Comparison of ENCODE assay signal across 9 mouse cellular contexts in genomic region chr4:155149941-155150275, GRCm38 (mm10).
A peak's percentile ranks its signal among the peaks of the same experiment; 100 is the strongest.
DNase-seq lines count a peak whose midpoint lies in the region; ATAC-seq lines count a peak whose summit lies in the region.
"Had no signal": no experiment of that assay in that cellular context is flagged by ENCODE, and none has a peak within 500 bp of the region (broad histone marks: within the 10 kb centered on the region; RNA-seq: fewer than 3 reads in every experiment).

No protein-coding gene starts in this region.

- H3K9me3 ChIP-seq in kidney, embryonic 14.5 days (ENCODE audit: control insufficient read depth, low read length): no peaks in the 10 kb centered on the region
- no peaks in the 10 kb centered on the region for H3K9me3 ChIP-seq in embryonic facial prominence, embryonic 10.5 days
- H3K9me3 ChIP-seq in hindbrain, embryonic 13.5 days: no peaks in the 10 kb centered on the region
- no peaks in the 10 kb centered on the region for H3K9me3 ChIP-seq in midbrain, embryonic 14.5 days (ENCODE audit: control insufficient read depth, low read length)

- H3K36me3 ChIP-seq in kidney, embryonic 14.5 days (ENCODE audit: control insufficient read depth, insufficient read depth, low read length): peaks cover 10% of the 10 kb centered on the region; the same call in 1 of the 2 replicates
- peaks cover 24% of the 10 kb centered on the region for H3K36me3 ChIP-seq in embryonic facial prominence, embryonic 10.5 days (replicated peaks)
- peaks cover 6% of the 10 kb centered on the region for H3K36me3 ChIP-seq in hindbrain, embryonic 13.5 days
- peaks cover 10% of the 10 kb centered on the region; the same call in 1 of the 2 replicates for H3K36me3 ChIP-seq in midbrain, embryonic 14.5 days (ENCODE audit: control insufficient read depth, insufficient read depth, low read length)

- peak overlapping the region; percentile 56 for H3K4me2 ChIP-seq in kidney, embryonic 14.5 days (replicated peaks; ENCODE audit: low read depth, low read length)
- H3K4me2 ChIP-seq in hindbrain, embryonic 13.5 days: peak overlapping the region; percentile 87; the same call in 1 of the 2 replicates
- H3K4me2 ChIP-seq in midbrain, embryonic 14.5 days (ENCODE audit: low read length): peak overlapping the region; percentile 80

- peak overlapping the region; percentile 53 for H3K27ac ChIP-seq in kidney, embryonic 14.5 days (ENCODE audit: low read depth, low read length)
- peak overlapping the region; percentile 89 for H3K27ac ChIP-seq in embryonic facial prominence, embryonic 10.5 days (replicated peaks)
- no peak overlapping the region for H3K27ac ChIP-seq in hindbrain, embryonic 13.5 days
- no peak overlapping the region for H3K27ac ChIP-seq in midbrain, embryonic 14.5 days (replicated peaks; ENCODE audit: low read depth, low read length)

- 42% methylated on average over 6 of the region's 6 CpGs for WGBS in kidney, embryonic 14.5 days
- 72% methylated on average over 6 of the region's 6 CpGs for WGBS in embryonic facial prominence, embryonic 10.5 days
- 70% methylated on average over 6 of the region's 6 CpGs for WGBS in hindbrain, embryonic 13.5 days
- 84% methylated on average over 6 of the region's 6 CpGs for WGBS in midbrain, embryonic 14.5 days

- DNase-seq in kidney, adult 18-20 months: no peak
- DNase-seq in embryonic facial prominence, embryonic 10.5 days (ENCODE audit: low spot score): no peak
- no peak for DNase-seq in midbrain, embryonic 14.5 days
- DNase-seq in Muller cell, postnatal 12 days (ENCODE audit: inconsistent ontology term): no peak
- no peak for DNase-seq in thymus, postnatal 14 days
- DNase-seq in testis, postnatal 14 days (ENCODE audit: low spot score): no peak

- H3K27me3 ChIP-seq in kidney, embryonic 14.5 days (ENCODE audit: control insufficient read depth, insufficient read depth, low read length): no peaks in the 10 kb centered on the region
- peaks cover 33% of the 10 kb centered on the region for H3K27me3 ChIP-seq in embryonic facial prominence, embryonic 10.5 days (replicated peaks; ENCODE audit: low read depth, poor library complexity, severe bottlenecking)
- H3K27me3 ChIP-seq in hindbrain, embryonic 13.5 days: peaks cover 10% of the 10 kb centered on the region
- H3K27me3 ChIP-seq in midbrain, embryonic 14.5 days (ENCODE audit: control insufficient read depth, insufficient read depth, low read length): no peaks in the 10 kb centered on the region
- H3K27me3 ChIP-seq: Patski had no signal

- H3K4me3 ChIP-seq in kidney, embryonic 14.5 days (ENCODE audit: low read length): no peak overlapping the region; the same call in 1 of the 2 replicates
- peak overlapping the region; percentile 64; the same call in 1 of the 2 replicates for H3K4me3 ChIP-seq in embryonic facial prominence, embryonic 10.5 days
- no peak overlapping the region for H3K4me3 ChIP-seq in hindbrain, embryonic 13.5 days
- H3K4me3 ChIP-seq in midbrain, embryonic 14.5 days (replicated peaks; ENCODE audit: low read depth, low read length): no peak overlapping the region

- peaks cover 26% of the 10 kb centered on the region for H3K4me1 ChIP-seq in kidney, embryonic 14.5 days (ENCODE audit: control insufficient read depth, insufficient read depth, low read length)
- H3K4me1 ChIP-seq in embryonic facial prominence, embryonic 10.5 days: peaks cover 73% of the 10 kb centered on the region
- peaks cover 36% of the 10 kb centered on the region for H3K4me1 ChIP-seq in hindbrain, embryonic 13.5 days (replicated peaks)
- H3K4me1 ChIP-seq in midbrain, embryonic 14.5 days (ENCODE audit: control insufficient read depth, insufficient read depth, low read length): peaks cover 11% of the 10 kb centered on the region; the same call in 1 of the 2 replicates

- 0 out of 2 replicates have a peak, but pooled peaks have one; percentile 1 for ATAC-seq in kidney, embryonic 14.5 days (ENCODE audit: low FRiP score, low TSS enrichment)
- ATAC-seq in hindbrain, embryonic 13.5 days (ENCODE audit: low FRiP score): 0 out of 2 replicates have a peak, but pooled peaks have one; percentile 6
- ATAC-seq in midbrain, embryonic 14.5 days (ENCODE audit: low FRiP score, low TSS enrichment): no peak
- ATAC-seq: Patski had no signal

- H3K9ac ChIP-seq in kidney, embryonic 14.5 days (ENCODE audit: low read depth, low read length): peak overlapping the region; percentile 59; the same call in 1 of the 2 replicates
- H3K9ac ChIP-seq in hindbrain, embryonic 13.5 days: peak overlapping the region; percentile 74; the same call in 1 of the 2 replicates
- H3K9ac ChIP-seq in midbrain, embryonic 14.5 days (replicated peaks; ENCODE audit: low read length): no peak overlapping the region

Comparison
In these comparisons a context has a peak if more than half of its experiments do, and no peak if none do; other contexts are left out.
1. H3K27ac ChIP-seq: peak in kidney, embryonic 14.5 days (single experiment) and embryonic facial prominence, embryonic 10.5 days (single experiment); none in hindbrain, embryonic 13.5 days (single experiment) and midbrain, embryonic 14.5 days (single experiment).
2. Peak in every context shown above with its lines, with median percentiles within 50 percentile points of each other: H3K4me2 ChIP-seq.